1 mouse cellular context compared by ENCODE assay signal in the genomic region with DNA sequence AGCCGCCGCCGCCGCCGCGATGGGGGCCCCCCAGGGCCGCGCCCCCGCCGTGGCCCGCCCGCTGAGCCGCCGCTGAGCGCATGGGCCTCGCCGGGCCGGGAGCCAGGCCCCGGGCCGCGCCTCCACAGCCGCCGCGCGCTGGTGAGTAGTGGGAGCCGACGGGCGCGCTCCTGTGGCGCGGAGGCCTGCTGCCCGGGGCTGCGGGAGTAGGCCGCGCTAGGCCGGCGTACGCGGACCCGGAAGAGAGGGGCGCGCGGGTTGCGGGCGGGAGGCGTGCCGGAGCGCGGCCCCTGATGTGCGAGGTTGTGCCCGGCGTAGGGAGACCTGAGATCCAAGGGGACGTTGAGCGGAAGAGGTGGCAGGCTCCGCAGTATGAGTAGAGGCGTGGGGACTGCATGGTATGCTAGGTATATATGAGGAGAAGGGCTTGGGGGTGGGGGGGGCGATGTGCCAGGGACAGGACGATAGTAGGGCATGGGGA.
TF ChIP-seq lines count a peak whose summit lies in the region.

No protein-coding gene starts in this region.

TF ChIP-seq in MEL, 35 proteins besides CTCF, POLR2A, EP300 and RAD21:
- TF ChIP-seq NRF1 (IDR thresholded peaks at IDR 0.05; ENCODE audit: insufficient read depth, low read depth, low read length, poor library complexity, severe bottlenecking) (0 out of 2 replicates have a peak, but pooled peaks have one; percentile 6), HCFC1 (IDR thresholded peaks at IDR 0.05; ENCODE audit: low read depth, low read length) (0 out of 2 replicates have a peak, but pooled peaks have one; percentile 34), USF2 (IDR thresholded peaks at IDR 0.05; ENCODE audit: borderline replicate concordance in 1 of 2, insufficient read depth in 1 of 2, low read depth in 1 of 2, low read length in 2 of 2) (no peak), NELFE (IDR thresholded peaks at IDR 0.05; ENCODE audit: low read depth, low read length) (no peak), TAL1 (IDR thresholded peaks at IDR 0.05; ENCODE audit: low read length) (no peak), ZKSCAN1 (IDR thresholded peaks at IDR 0.05; ENCODE audit: low read depth, low read length) (no peak), ELF1 (IDR thresholded peaks at IDR 0.05; ENCODE audit: low read depth, low read length) (peak; percentile 76), MXI1 (IDR thresholded peaks at IDR 0.05; ENCODE audit: low read depth, low read length) (peak; percentile 57; the same call in 1 of the 2 replicates), CHD1 (IDR thresholded peaks at IDR 0.05; ENCODE audit: low read depth, low read length) (no peak), UBTF (IDR thresholded peaks at IDR 0.05; ENCODE audit: borderline replicate concordance, insufficient read depth, low read depth, low read length) (no peak), RCOR1 (IDR thresholded peaks at IDR 0.05; ENCODE audit: low read depth, low read length) (no peak), MEF2A (IDR thresholded peaks at IDR 0.05; ENCODE audit: extremely low read depth, insufficient replicate concordance, low read depth, low read length, poor library complexity, severe bottlenecking) (no peak)
TF ChIP-seq in MEL: peak in this region for 4.
